Mouse (Mus musculus) brain, embryonic 14.5 days (tissue): ENCODE data around the gene Adgrb2. TPM values are rescaled to one million over a fixed set of nuclear protein-coding genes. Genes with fewer than 3 reads are reported as not detected.

Experiments used
- DNase-seq: peaks from one replicate; pipeline ENCODE4 v3.0.0-alpha.2; 2011; ENCODE audit warnings: low read depth
- CTCF ChIP-seq: fragments of 200-500 bp; IDR thresholded peaks from 2 replicates; pipeline ENCODE4 v1.5.1; 2012; ENCODE audit warnings: inconsistent platforms, mild to moderate bottlenecking, moderate library complexity, borderline replicate concordance; ENCODE audit not compliant: insufficient read depth, insufficient read length; ENCODE audit errors: extremely low read depth
- POLR2A ChIP-seq: fragments of 200-500 bp; IDR thresholded peaks from 2 replicates; pipeline ENCODE4 v1.6.1; 2012; ENCODE audit warnings: mild to moderate bottlenecking, inconsistent platforms, borderline replicate concordance; ENCODE audit not compliant: poor library complexity, insufficient read depth, insufficient read length, severe bottlenecking; ENCODE audit errors: extremely low read depth
- polyA plus RNA-seq: library from polyadenylated mRNA; depleted of rRNA; stranded (reverse); fragments of >200 nt; gene quantifications from 2 replicates; pipeline ENCODE4 v1.2.3, GENCODE M21; 2012

Adgrb2 gene
- polyA plus RNA-seq, 1 experiment = 152 TPM

DNA sequence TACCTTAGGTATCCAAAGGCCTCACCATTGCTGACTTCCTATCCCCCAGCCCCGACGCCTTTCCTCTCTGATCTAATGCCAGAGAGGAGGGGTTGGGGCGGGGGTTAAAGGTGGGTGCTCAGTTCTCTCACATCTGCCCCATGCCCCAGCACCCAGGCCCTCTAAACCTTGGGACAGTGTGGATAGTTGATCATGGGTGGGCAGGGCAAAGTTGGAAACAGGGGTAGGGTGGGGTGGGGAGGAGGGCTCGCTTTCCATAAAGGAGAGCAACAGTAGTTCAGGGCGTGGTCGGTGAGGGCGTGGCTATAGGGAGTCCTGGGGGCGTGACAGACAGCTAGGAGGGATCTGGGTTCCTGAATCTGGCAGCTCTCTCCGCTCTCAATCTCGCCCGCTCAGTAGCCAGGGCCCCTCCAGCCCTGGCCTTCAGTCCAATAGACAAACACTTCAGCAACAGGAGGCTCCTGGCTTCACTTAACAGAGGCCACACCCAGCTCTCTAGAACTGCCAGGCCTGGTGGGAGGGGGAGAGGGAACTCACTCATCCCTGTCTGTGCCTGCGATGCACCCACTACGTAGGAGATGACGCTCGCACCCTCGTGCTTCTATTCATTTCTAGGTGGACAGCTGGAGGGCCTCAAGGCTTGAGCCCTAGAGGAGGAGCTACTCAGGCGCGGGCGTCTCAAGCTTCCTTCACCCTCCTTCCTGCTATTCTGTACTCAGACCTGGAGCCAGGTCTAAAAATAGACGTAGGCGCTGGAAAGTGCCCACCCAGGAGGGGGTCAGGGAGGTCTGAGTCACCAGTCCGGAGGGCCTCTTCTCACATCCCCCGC lies 52.1 kb downstream of the Adgrb2 start:
- peak; percentile 51 for DNase-seq
- TF ChIP-seq POLR2A = no peak
- no peak for TF ChIP-seq CTCF

DNA sequence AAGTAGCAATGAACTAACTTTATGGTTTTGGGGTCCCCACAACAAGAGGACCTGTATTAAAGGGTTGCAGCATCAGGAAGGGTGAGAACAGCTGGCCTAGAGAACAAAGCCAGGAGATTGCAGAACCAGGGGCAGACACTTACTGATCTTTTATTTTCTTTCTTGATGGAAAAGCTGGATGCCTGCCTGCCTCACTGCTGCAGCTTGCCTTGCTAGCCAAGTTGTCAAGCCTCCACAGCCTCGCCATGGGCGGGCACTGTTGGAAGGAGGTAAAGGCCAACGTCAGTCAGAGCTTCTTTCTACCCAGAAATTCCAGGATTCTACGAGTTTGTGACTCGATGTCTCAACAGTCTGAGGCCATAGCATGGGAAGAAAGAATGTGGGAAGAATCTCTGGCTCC lies 54.7 kb downstream of the Adgrb2 start:
- TF ChIP-seq POLR2A (no peak), CTCF (no peak)

DNA sequence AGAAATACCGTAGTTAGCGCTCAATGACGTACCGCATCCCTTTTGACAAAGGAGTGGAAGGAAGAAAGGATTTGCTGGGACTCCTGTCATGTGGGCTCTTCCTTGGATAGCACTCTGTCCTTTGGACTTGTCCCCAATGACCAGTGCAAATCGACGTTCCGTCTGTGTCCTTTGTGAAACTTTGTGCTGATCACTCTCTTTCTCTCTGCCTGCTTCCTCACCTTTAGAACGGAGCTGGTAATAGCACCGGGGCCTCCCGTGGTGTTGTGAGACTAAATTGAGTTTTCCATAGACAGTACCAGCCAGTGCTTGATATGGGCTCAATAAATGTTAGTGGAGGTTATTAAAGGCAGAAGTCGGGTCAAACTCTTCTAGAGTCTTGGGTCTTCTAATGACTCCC lies 56.4 kb downstream of the Adgrb2 start:
- TF ChIP-seq CTCF = no peak
- no peak for TF ChIP-seq POLR2A

More for the DNA sequence above, 54.7 kb downstream of the Adgrb2 start:
- DNase-seq = peak; percentile 55

DNA sequence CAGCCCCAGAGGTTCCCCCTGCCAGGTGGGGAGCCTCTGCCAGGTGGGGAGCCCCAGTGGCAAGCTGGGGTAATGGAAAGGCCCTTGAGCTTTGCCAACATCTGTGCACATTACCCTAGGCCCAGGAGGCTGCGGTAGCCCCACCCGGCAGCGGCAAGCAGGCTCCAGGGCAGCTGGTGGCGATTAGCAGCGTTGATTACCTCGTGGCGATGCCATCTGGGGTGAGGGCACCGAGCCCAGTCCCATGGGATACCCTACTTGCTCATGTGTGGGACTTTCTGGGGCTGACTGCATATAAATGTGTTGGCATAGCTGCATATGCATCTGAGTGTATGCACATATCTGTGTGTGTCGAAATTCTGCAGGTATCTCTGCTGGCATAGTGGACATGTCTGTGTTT lies 59.5 kb downstream of the Adgrb2 start:
- TF ChIP-seq POLR2A (no peak), CTCF (no peak)
- peak; percentile 85 for DNase-seq

More for the DNA sequence above, 56.4 kb downstream of the Adgrb2 start:
- no peak for DNase-seq

DNA sequence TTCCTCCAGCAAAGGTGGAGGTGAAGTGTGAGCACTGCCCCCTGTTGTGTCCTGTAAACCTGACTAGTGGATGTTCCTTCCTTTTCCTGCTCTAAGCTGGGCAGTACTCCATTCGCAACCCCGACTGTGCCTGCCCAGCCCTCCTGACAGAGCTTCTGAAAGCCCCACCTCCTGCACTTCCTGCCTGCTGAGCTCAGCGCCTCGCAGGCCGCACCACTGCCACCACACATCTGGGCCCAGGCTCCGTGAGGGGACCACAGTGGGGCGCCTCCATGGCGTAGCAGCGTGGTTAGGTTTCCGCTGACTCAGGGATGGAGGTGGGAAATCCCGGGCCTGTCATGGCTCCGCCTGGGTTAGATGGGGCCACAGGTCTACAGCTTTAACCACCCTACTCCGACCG lies 60.9 kb downstream of the Adgrb2 start:
- TF ChIP-seq CTCF (no peak), POLR2A (no peak)
- DNase-seq = peak; percentile 19

DNA sequence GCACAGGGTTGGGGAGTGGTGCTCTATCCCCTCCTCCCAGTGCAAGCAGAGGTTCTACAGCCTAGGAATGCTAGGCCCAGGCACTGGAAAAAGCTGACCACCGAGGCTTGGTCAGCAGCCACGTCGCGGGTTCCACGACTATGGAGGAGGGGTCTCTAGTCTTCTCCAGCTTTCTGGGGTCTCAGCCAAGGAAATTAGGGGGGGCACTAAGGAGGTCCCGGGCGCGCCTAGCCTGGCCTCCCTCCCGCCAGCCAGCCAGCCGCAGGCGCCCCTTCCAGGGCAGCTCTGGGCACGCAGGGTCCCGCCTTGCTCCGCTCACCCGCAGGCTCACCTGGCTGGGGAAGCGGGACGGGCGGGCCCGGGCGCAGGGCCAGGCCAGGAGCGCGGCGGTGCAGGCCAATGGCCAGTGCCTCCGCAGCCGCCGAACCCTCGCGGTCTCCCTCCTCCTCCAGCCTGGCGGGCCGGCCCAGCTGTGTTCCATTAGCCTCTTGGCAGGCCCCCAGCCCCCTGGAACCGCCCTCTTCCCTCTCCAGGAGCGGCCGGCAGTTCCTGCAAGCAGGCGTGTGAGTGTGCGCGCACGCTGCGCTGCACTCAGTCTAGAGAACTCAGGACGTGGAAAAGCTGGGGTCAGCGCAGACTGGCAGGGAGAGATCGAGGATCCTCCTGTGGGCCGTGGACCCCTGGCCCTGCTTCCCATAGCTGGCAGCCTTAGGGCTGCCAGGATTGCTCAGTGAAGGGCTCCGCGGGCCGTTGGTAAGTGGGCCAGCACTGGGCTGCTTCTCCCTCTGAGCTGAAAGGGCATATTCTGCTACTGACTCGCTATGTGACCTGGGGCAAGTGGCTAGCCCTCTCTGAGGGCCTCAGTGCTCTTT lies 62.9 kb downstream of the Adgrb2 start, which contains the start of gene Col16a1:
Gene Col16a1 (plus strand): TSS at position 510 of the 872 bp plus-strand sequence.
- peak; percentile 91 for DNase-seq
- 0 out of 2 replicates have a peak, but pooled peaks have one; percentile 14 for TF ChIP-seq POLR2A
- no peak for TF ChIP-seq CTCF

DNA sequence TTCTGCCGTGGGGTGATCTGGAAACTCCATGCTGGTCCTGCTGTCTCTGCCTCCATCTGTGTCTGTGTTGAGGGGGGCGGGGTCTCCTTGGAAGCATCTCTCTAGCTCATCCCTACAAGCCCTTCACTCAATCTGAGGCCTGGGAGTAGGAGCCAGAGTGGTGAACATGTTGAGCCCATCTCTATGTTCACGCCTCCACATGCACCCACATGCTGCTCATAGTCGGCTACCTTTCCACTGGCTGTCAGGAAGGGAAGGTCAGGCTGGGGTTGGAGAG lies 63.5 kb downstream of the Adgrb2 start:
- TF ChIP-seq CTCF (no peak), POLR2A (no peak)
- peak; percentile 54 for DNase-seq

DNA sequence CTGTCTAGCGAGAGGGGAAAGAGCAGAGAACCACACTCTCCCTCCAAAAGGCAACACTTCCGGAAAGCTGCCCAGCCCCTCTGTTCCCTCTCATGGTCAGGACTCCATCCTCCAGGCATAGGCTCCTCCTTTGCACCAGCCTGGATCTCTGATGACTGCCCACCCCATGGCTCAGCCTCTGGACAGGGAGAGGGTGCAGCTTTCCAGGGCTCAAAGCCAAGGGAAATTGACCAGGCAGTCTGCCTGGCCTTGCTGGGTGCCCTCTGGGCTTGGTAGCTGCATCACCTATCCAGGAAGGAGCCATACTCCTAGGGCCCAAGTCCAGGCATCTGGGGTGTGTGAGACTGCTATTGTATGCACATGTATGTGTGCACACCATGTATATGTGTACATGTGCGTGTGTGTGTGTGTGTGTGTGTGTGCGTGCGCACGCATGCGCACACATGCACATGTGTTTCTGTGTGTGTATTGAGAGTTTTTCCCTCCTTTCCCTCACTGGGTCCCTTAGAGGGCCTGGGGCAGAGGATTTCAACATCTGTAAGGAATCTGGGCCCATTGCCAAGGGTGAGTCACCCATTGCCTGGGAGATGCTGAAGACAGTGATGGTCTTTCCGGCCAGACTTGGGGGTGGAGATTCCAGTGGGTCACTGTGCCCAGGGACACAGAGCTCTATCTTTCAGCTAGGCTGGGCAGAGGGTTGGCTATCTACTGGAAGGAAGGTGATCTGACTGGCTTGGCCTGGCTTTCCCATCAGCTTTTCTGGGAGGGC lies 65.6 kb downstream of the Adgrb2 start:
- TF ChIP-seq POLR2A = no peak
- TF ChIP-seq CTCF = no peak
- peak; percentile 46 for DNase-seq

DNA sequence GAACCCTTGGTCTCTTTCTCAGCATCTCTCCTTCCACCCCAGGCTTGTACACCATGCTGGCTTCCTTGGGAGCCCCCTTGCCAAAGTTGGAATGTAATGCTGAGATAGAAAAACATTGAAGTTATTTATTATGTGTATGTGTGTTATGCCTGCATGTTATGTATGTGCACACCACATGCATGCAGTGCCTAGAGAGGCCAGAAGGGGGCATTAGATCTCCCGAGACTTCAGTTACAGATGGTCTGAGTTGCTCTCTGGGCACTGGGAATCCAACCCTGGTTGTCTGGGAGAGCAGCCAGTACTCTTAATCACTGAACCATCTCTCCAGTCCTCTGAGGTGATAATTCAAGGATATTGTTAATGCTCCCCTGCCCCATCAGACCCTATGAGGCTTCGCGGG lies 67.6 kb downstream of the Adgrb2 start:
- TF ChIP-seq CTCF (peak; percentile 15; the same call in 1 of the 2 replicates), POLR2A (no peak)
- no peak for DNase-seq

DNA sequence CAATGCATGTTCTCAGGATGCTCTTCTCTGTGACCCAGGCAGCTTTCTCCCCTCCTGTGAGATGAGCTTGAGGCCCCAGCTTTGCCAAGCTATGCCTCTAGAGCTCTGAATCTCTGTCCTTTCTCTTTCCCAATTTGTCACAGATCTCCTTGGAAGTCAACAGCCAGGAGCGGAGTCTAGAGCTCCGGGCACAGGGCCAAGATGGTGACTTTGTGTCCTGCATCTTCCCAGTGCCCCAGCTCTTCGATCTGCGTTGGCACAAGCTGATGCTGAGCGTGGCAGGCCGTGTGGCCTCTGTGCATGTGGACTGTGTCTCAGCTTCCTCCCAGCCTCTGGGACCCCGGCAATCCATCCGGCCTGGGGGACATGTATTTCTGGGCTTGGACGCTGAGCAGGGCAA lies 68.4 kb downstream of the Adgrb2 start:
- no peak for TF ChIP-seq CTCF
- TF ChIP-seq POLR2A = no peak
- peak; percentile 30 for DNase-seq

DNA sequence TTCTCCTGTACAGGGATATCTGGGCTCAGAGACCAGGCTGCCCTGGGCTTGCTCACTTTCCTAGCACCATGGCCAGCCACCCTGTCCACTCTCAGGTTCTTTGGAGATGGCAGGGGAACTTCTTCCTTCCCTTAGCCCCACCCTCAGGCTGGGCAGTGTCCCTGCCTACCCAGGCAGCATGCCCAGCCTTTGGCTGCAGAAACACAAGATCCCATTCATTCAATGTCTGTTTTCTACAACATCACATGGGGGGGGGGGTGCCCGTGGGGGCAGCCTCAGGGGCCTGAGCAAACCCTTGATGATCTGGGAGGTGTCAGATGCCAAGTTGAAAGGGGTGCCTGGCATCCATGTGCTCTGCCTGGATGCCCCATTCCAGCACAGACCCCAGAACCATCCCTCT lies 70.1 kb downstream of the Adgrb2 start:
- peak; percentile 77 for DNase-seq

More for the DNA sequence above, 70.1 kb downstream of the Adgrb2 start:
- TF ChIP-seq POLR2A = no peak
- TF ChIP-seq CTCF = no peak
